Mouse (Mus musculus) common myeloid progenitor, adult 5-6 weeks (primary cell): ENCODE measurements around the gene Trim9. TPM values are rescaled to one million over a fixed set of nuclear protein-coding genes. Genes with fewer than 3 reads are reported as not detected.
A peak's percentile ranks its signal among the peaks of the same experiment; 100 is the strongest.

Source experiments
- ATAC-seq: replicated peaks from 2 replicates; pipeline ENCODE4 v1.8.0; 2016; ENCODE audit warnings: low read depth, mild to moderate bottlenecking, moderate TSS enrichment, inconsistent platforms; ENCODE audit not compliant: poor library complexity, severe bottlenecking
- total RNA-seq: library from RNA; stranded (forward); fragments of 200-1000, 187-1606 nt; gene quantifications from 2 replicates; pipeline ENCODE4 v1.2.3, GENCODE M21; 2017

Gene Trim9
- total RNA-seq, 1 experiment from 2014 or later, result 0.18 TPM

GRCm38 (mm10) chr12:70326956-70327355 is 20.5 kb downstream of the Trim9 start:
- no peak for ATAC-seq

DNA sequence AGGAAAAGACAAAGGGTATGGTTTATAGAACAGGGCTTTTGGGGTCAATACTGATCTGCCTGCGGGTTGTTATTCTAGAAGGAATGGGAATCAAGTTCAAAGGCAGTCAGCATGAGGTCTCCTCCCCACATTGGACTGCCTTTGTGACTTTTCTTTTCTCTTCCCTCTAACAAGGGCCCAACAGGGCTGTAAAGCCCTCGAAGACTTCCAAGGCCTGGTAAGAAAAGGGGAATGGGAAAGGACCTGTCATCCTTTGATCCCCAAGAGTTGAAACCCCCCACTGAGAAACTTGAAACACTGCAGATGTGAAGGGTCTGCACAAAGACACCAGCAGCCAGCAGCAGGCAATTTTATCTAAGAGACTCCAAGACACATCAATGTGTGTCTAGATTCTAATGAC is 21.0 kb downstream of the Trim9 start:
- ATAC-seq, result no peak

DNA sequence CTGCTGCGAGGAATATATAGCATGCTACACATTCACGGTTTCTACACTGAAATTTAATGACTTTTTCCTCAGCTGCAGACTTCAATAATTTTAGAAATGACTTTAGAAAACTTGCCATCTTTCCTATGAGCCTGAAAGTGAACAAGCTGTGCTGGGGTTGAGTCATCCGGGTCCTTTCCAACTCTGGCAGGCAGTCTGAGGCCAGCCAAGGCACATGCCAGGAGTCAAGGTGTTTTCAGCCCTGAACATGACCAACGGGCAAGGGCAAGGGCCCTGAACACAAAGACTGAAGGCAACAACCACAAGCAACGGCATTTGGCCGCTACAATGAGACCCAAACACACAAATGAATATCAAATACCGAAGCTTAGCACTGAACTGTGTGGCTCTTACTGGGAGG is 21.6 kb downstream of the Trim9 start:
- no peak for ATAC-seq

- no peak for ATAC-seq
Measured at GRCm38 (mm10) chr12:70322790-70323189, 24.6 kb downstream of the Trim9 start.

- ATAC-seq, result no peak
Measured at GRCm38 (mm10) chr12:70316147-70316546, 31.3 kb downstream of the Trim9 start.

- no peak for ATAC-seq
Measured at GRCm38 (mm10) chr12:70307881-70308280, 39.5 kb downstream of the Trim9 start.

GRCm38 (mm10) chr12:70307062-70307461 is 40.4 kb downstream of the Trim9 start:
- no peak for ATAC-seq

DNA sequence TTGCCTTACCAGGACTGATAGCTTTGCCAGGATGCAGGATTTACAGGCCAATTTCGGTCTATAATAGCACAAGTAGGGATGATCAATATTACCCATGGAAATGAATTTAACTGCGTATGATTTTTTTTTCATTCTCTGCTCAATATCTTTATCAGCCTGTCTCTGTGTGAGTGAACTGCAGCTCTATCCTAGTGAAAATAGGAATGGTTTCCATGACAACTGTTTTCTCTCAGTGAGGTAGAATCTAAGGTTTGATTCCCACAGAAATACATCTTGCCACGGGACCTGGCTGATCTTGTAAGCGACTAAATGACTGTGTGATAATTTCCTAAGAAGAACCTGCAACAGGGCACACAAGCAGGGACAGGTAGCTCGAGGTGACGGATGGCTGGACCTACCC is 43.4 kb downstream of the Trim9 start:
- ATAC-seq, result no peak

GRCm38 (mm10) chr12:70303525-70303924 is 43.9 kb downstream of the Trim9 start:
- no peak for ATAC-seq

- ATAC-seq, result no peak
Measured at GRCm38 (mm10) chr12:70302022-70302720, 45.2 kb downstream of the Trim9 start.

GRCm38 (mm10) chr12:70293927-70294684 is 53.3 kb downstream of the Trim9 start:
- ATAC-seq, result no peak

- peak; percentile 42; the same call in 1 of the 2 replicates for ATAC-seq
Measured at GRCm38 (mm10) chr12:70293165-70293926, 54.1 kb downstream of the Trim9 start.

DNA sequence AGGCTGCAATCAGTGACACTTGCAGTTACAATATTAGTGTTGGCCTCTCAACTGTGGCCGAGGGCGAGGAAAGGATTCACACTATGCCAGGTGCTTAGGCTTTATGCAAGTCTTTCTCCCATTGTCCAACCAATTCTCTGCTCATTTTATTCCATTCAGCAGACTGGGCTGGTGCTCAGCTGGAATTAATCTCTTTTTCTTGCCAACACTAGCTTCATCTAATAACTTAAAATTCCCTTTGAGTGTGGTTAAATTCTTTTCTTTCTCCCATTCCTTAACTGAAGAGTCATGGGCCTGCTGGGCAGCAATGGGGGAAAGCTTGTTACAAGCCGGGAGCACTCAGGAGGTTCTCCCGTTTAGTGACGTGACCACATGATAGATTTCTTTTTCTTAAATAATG is 61.9 kb downstream of the Trim9 start:
- ATAC-seq, result no peak

GRCm38 (mm10) chr12:70284979-70285378 is 62.4 kb downstream of the Trim9 start:
- no peak for ATAC-seq

- ATAC-seq, result no peak
Measured at GRCm38 (mm10) chr12:70283116-70283731, 64.2 kb downstream of the Trim9 start.

DNA sequence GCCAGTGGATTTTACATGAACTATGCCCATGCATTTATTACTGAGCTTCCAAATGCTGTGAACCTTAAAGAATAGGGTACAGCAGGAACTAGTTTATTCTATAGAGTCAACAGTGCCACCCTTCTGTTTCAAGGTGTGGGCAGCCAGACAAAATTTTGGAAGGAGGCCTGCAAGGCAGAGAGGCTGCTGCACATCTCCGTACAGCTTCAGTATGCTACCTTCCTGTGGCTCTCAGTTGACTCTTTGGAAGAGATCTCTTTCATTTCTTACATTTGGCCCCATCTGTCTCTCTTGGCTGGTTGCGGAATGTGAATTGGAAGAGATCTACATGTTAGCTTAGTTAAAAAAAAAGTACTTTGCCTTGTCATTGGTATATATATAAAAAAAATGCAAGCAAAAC is 66.5 kb downstream of the Trim9 start:
- ATAC-seq, result no peak

DNA sequence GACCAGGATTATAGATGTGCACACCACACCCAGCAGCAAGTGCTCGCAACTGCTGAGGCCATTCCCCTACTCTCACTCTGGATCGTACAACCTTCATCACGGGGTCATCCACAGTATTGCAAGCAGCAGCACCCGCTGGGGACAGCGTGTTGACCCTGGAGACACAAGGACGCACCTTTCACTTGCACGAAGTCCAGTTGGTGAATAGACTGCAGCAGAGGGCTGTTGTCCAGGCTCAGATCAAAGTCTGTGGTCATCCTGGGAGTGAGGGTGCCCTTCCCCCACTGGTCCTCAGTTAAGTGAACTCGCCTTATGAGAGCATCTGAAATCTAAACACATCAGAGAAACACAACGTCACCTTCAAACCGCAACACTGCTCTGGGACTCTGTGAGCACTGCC is 67.0 kb downstream of the Trim9 start:
- ATAC-seq, result no peak

DNA sequence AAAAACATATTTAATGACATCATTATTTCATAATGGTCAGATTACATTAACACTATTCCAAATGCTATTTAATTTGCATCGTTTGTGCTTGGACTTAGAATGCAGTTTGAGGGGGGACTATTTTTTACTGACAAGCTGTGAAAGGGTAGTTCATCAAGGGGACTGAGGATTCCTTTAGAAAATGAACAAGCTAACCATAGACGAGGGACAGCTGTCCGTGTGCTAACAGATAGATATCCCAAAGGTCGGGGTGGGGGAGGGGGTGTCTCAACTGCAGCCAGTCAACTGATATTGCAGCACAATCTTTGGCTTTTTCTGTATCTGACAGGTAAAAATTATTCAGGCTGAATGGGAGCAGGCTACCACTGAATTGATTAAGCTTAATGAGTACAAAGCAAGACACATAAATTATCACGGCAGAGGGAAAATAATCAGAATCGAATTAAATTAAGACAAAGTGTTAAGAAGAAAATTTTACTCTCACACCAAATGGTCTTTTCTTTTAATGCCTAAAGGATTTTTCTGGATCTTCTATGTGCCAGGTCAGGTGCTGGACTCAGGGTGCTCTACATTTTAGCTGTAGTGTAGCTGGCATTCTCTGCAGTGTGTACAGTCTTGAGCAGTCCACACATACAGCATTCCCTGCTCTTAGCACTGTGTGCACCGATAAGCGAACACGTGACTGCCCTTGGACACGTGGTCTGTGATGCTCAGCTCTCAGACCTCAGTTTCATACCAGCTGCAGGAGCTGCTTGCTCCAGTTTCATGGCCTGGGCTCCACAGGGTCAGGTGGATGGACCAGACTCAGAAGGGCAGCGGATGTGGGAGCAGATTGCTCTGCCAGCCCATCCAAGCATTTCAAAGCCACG is 70.1 kb downstream of the Trim9 start:
- no peak for ATAC-seq

DNA sequence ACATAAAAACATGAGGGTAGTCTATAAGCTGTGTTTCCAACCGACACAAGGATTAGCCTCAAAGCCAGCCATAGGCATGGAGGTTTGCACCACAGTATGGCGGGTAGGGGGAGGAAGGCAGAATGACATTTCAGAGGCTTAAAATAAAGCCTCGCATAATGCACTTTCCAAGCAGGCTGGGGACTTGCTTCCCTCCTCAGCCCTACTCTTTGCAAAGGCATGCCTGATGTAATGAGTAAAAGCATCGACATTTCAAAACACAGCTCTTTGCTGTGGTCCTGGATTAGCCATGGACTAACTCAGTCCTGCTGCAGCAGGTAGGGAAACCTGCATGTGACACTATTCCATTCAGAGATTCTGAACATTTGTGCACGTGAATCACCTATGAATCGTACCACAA is 77.7 kb downstream of the Trim9 start:
- no peak for ATAC-seq

DNA sequence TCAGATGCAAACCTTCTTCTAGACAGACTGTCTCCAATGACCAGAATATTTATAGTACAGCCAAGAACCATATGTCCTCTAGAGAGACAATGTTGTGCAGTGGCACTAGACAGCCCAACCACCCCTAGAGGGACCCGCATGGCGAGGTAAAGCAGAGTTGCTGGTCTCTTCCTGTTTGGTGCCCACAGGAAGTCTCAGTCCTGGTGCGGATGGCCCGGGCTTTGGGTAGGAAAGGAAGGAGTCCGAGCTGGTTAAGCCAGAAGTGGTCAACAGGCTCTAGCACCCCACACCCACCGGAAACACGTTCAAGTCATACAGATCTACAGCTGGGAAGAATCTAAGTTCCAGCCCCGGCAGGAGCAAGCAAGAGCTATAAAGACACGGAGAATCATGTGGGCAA is 80.1 kb downstream of the Trim9 start:
- ATAC-seq, result peak; percentile 69
